Mouse (Mus musculus) kidney, postnatal 0 days (tissue): ENCODE data around the gene Zmym6. TPM values are rescaled to one million over a fixed set of nuclear protein-coding genes. Genes with fewer than 3 reads are reported as not detected.

ENCODE experiments used
- ATAC-seq: fragments of 200-750 bp; cut with Nextera tagmentation; replicated peaks from 2 replicates; pipeline ENCODE4 v1.8.0; 2017; ENCODE audit warnings: low read depth, moderate number of reproducible peaks, moderate TSS enrichment, moderate library complexity; ENCODE audit not compliant: low FRiP score
- DNase-seq: peaks from one replicate; pipeline ENCODE4 v3.0.0-alpha.2; 2016; ENCODE audit warnings: low spot score
- H3K27ac ChIP-seq: fragments of 300-500 bp; sonication (generic); 2 replicates; pipeline ENCODE4 v1.5.1; 2014; ENCODE audit warnings: mild to moderate bottlenecking
- H3K27me3 ChIP-seq: fragments of 300-500 bp; sonication (generic); 2 replicates; pipeline ENCODE4 v1.6.1; 2014; ENCODE audit warnings: low read length, mixed read lengths; ENCODE audit not compliant: insufficient read depth
- H3K36me3 ChIP-seq: fragments of 300-500 bp; sonication (generic); 2 replicates; pipeline ENCODE4 v1.6.1; 2014; ENCODE audit warnings: low read length, mixed read lengths; ENCODE audit not compliant: insufficient read depth
- H3K4me1 ChIP-seq: fragments of 300-500 bp; sonication (generic); replicated peaks from 2 replicates; pipeline ENCODE4 v1.6.1; 2014; ENCODE audit warnings: antibody characterized with exemption, low read length, mixed read lengths; ENCODE audit not compliant: insufficient read depth
- H3K4me2 ChIP-seq: fragments of 300-500 bp; sonication (generic); 2 replicates; pipeline ENCODE4 v1.6.1; 2014; ENCODE audit warnings: mild to moderate bottlenecking, low read length, moderate library complexity, mixed read lengths
- H3K4me3 ChIP-seq: fragments of 300-500 bp; sonication (generic); replicated peaks from 2 replicates; pipeline ENCODE4 v1.5.1; 2014; ENCODE audit warnings: low read depth, low read length
- H3K9ac ChIP-seq: fragments of 300-500 bp; sonication (generic); 2 replicates; pipeline ENCODE4 v1.6.1; 2014; ENCODE audit warnings: low read depth, low read length
- H3K9me3 ChIP-seq: fragments of 300-500 bp; sonication (generic); replicated peaks from 2 replicates; pipeline ENCODE4 v1.6.1; 2016; ENCODE audit warnings: low read length, inconsistent platforms, mixed read lengths
- CTCF ChIP-seq: IDR thresholded peaks from 2 replicates; pipeline ENCODE4 v1.5.1; 2016; ENCODE audit warnings: antibody characterized with exemption, low read depth, mild to moderate bottlenecking, moderate library complexity
- WGBS: fragments of 180-500 bp; shearing (Covaris S2); extraction: QIAGEN DNeasy Blood & Tissue Kit; methylation state at CpG from one replicate; pipeline ENCODE4 v1.1.7; 2014; 5-methylcytosine and 5-hydroxymethylcytosine counted together
- polyA plus RNA-seq: library from polyadenylated mRNA; unstranded; fragments of >200 nt; fragmentation: Nextera tagmentation; extraction: Ambion mirVana; gene quantifications from 2 replicates; pipeline ENCODE4 v1.2.1, GENCODE M21; 2015

Gene Zmym6
- polyA plus RNA-seq, 1 experiment from 2014 or later = 12.8 TPM

DNA sequence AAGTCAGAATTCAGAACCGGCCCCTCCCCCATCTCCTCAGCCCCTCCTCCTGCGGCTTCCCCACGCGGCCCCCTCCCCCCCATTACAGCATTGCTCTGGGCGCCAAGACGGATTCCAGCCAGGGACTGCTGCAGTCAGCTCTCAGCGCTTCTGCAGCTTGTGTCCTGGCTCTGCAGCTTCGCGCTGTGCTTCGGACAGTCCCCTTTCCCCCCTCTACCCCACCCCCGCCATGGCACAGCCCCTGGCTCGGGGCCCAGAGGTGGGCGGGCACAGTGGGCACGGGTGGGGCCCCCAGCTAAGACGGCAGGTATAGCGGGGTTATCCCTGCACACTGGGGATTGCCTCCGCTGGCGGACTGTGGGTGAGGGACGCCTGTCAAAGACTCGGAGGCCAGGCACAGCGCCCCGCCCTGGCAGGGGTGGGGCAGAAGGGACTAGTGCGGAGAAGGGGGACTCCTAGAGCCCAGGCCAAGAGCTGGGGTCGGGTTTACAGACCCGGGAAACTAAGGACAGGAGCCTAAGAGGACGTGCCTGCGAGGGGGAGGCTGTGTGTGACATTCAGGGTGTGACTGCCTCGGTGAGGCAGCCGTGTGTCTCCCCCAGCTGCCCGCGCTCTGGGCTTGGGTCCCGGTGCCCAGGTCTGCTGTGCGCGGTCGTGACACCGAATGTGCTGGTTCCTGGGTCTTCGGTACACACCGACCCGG, 91.2 kb downstream of the Zmym6 start:
- no peak for TF ChIP-seq CTCF
- DNase-seq (peak; percentile 21), ATAC-seq (peak; percentile 38; the same call in 1 of the 2 replicates)
- Histone ChIP-seq H3K27ac (no peak overlapping the region), H3K4me1 (peaks cover 11% of the 10 kb centered on the region), H3K36me3 (no peaks in the 10 kb centered on the region), H3K4me2 (peak overlapping the region; percentile 100), H3K9ac (0 out of 2 replicates have a peak overlapping the region, but pooled peaks have one; percentile 46), H3K4me3 (peak overlapping the region; percentile 67), H3K9me3 (no peaks in the 10 kb centered on the region), H3K27me3 (peaks cover 33% of the 10 kb centered on the region)
- WGBS = under 1% methylated on average over 39 of the region's 39 CpGs

DNA sequence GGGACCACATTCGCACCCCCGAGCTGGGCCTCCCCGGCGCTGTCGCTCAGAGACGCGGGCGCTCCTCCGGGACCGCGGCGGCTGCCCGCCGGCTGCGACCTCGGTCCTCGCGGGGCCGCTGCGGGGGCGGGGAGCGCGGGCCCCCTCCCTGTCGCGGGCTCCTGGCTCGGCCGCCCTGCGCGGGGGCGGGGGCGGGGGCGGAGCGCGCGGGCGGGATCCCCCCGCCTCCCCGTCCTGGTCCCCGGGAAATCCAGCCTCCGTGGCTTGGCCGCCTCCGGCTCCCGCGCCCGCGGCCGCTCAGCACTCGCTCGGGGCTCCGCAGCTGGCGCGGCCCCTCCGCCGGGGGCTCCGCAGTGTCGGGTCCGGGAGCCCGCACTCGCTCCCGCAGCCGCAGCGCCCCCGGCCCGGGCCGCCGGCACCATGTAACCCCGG, 91.7 kb downstream of the Zmym6 start, which contains the start of gene Dlgap3:
Dlgap3 (plus strand) TSS at position 291 of the 432 bp plus-strand sequence.
- Histone ChIP-seq H3K27ac (no peak within 1 kb of the TSS), H3K4me3 (peak within 1 kb of the TSS; percentile 67), H3K9ac (peak within 1 kb of the TSS; percentile 46), H3K4me1 (peaks cover 11% of the 10 kb centered on the region), H3K27me3 (peaks cover 33% of the 10 kb centered on the region), H3K9me3 (no peaks in the 10 kb centered on the region), H3K4me2 (peak within 1 kb of the TSS; percentile 100), H3K36me3 (no peaks in the 10 kb centered on the region)
- ATAC-seq (peak; percentile 27; the same call in 1 of the 2 replicates), DNase-seq (peak; percentile 28)
- no peak for TF ChIP-seq CTCF
- under 1% methylated on average over 40 of the region's 67 CpGs for WGBS

GRCm38 (mm10) chr4:127169346-127170221, 92.4 kb downstream of the Zmym6 start:
- TF ChIP-seq CTCF = no peak
- no peaks in the 10 kb centered on the region for H3K36me3 ChIP-seq
- peak overlapping the region; percentile 100 for H3K4me2 ChIP-seq
- peaks cover 11% of the 10 kb centered on the region for H3K4me1 ChIP-seq
- H3K9ac ChIP-seq = peak overlapping the region; percentile 46
- H3K9me3 ChIP-seq = no peaks in the 10 kb centered on the region
- DNase-seq (no peak), ATAC-seq (peak; percentile 40)
- peaks cover 33% of the 10 kb centered on the region for H3K27me3 ChIP-seq
- WGBS = 1% methylated on average over 51 of the region's 51 CpGs
- H3K4me3 ChIP-seq = peak overlapping the region; percentile 67
- no peak overlapping the region for H3K27ac ChIP-seq

DNA sequence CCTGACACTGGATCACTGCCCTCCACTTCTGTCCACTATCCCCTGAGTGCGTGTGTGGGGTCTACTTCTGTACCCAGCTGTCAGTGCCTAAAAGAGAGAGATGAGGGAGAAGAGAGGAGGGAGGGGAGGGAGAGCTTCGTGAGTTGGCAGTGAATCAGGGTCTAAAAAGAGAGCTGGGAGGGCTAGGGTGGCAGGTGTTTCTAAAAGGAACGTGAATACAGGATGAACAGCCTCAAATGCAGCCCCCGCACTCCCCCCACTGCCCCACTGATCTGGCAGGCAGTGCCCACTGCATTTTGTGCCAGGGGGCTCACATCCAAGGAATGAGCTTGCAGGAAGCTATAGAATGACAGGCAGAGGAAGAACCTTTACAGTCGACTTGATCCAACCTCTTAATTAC, 93.7 kb downstream of the Zmym6 start:
- Histone ChIP-seq H3K27ac (no peak overlapping the region), H3K36me3 (no peaks in the 10 kb centered on the region), H3K4me2 (no peak overlapping the region), H3K9ac (no peak overlapping the region), H3K27me3 (peaks cover 33% of the 10 kb centered on the region), H3K9me3 (no peaks in the 10 kb centered on the region), H3K4me3 (no peak overlapping the region), H3K4me1 (peaks cover 11% of the 10 kb centered on the region)
- no peak for DNase-seq
- WGBS = 48% methylated on average over 5 of the region's 5 CpGs
- no peak for TF ChIP-seq CTCF
- ATAC-seq = no peak

DNA sequence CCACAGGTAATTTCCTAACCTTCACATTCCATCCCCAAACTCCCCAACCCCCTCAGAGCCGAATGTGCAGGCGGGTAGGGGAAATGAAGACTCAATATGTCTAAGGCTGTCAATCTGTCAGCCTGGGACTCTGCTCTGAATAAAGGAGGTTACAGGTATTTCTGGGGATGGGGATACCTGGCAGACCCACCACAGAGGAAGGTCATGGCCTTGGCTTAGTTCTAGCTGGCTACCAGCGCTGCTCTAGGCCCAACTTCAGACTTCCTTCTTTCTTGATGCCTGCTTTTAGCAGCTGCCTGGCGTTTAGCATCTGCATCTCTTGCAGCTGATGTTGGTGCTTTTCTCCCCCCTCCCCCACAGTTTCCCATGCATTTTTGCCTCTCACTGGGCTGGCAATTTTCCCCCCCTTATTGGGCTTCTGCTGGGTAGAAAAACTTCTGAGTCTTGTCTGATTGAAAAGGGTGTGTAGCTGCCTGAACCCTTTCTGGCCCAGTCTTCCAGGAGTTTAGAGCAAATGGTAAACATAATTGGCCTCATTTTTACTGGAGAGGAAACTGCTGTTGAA, 94.2 kb downstream of the Zmym6 start:
- DNase-seq (no peak), ATAC-seq (no peak)
- H3K27me3 ChIP-seq = peaks cover 33% of the 10 kb centered on the region
- no peak overlapping the region for H3K4me3 ChIP-seq
- H3K4me2 ChIP-seq = no peak overlapping the region
- H3K27ac ChIP-seq = no peak overlapping the region
- H3K36me3 ChIP-seq = no peaks in the 10 kb centered on the region
- no peak overlapping the region for H3K9ac ChIP-seq
- H3K4me1 ChIP-seq = peaks cover 11% of the 10 kb centered on the region
- H3K9me3 ChIP-seq = no peaks in the 10 kb centered on the region
- WGBS = 60% methylated on average over 4 of the region's 4 CpGs
- no peak for TF ChIP-seq CTCF

DNA sequence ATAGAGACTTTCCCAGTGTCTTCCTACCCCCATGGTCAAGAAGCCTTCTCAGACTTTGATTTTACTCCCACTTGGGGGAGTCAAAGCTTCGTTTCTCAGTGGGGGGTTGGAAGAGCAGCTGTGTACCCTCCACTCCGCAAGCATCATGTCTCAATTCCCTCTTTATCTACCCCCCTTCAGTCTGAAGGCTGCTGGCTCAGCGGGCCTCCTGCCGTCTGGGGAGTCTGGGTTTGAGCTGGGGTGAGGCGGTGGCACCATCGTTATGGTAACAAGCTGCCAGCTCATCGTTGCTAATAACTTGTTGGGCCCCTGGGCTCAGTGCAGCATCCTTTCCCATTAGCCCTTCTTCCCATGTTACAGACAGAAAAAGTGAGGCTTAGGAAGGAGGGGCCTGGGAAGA, 94.9 kb downstream of the Zmym6 start:
- no peaks in the 10 kb centered on the region for H3K36me3 ChIP-seq
- 32% methylated on average over 7 of the region's 7 CpGs for WGBS
- no peak overlapping the region for H3K27ac ChIP-seq
- DNase-seq = no peak
- no peak for TF ChIP-seq CTCF
- no peak overlapping the region for H3K4me3 ChIP-seq
- no peaks in the 10 kb centered on the region for H3K9me3 ChIP-seq
- H3K4me1 ChIP-seq = peaks cover 11% of the 10 kb centered on the region
- no peak overlapping the region for H3K9ac ChIP-seq
- H3K27me3 ChIP-seq = peaks cover 29% of the 10 kb centered on the region
- no peak for ATAC-seq
- no peak overlapping the region for H3K4me2 ChIP-seq
